Mouse (Mus musculus) left cerebral cortex, postnatal 25 days (tissue): Measurements from ENCODE around the gene Gm49425. TPM values are rescaled to one million over a fixed set of nuclear protein-coding genes. Genes with fewer than 3 reads are reported as not detected.
A peak's percentile ranks its signal among the peaks of the same experiment; 100 is the strongest.

Experiments used
- DNase-seq, 2 experiments: peaks; one replicate each; pipeline ENCODE4 v3.0.0; 2022; ENCODE audit warnings: low spot score in 2 of 2, mixed read lengths in 1 of 2
- intact Hi-C: fragments of 180-260 bp; cut with DNase I; formaldehyde crosslinking; loops from one replicate; pipeline ENCODE4 v1.15.1; 2025
- microRNA-seq, 2 experiments: library from miRNA; unstranded; fragments of <30 nt; microRNA quantifications; one replicate each; pipeline ENCODE4 v1.2.0; 2022
- total RNA-seq, 2 experiments: library from RNA; stranded (reverse); gene quantifications; 2 replicates each; pipeline ENCODE4 v1.2.3; 2021

The Gm49425 gene
- total RNA-seq, 2 experiments from 2014 or later = not detected

- intact Hi-C loops = no loop called here
- no peak for DNase-seq
Observed at GRCm38 (mm10) chr15:101494203-101494602, 22.9 kb downstream of the Gm49425 start.

GRCm38 (mm10) chr15:101493713-101494112 lies 23.3 kb downstream of the Gm49425 start:
- intact Hi-C loops = no loop called here
- no peak for DNase-seq

GRCm38 (mm10) chr15:101492718-101493117 lies 24.3 kb downstream of the Gm49425 start:
- intact Hi-C loops = no loop called here
- DNase-seq = no peak

GRCm38 (mm10) chr15:101491431-101491830 lies 25.6 kb downstream of the Gm49425 start, which contains the start of gene Krt83:
Gene Krt83, minus strand, starts transcription at chr15:101491512.
- intact Hi-C loops = no loop called here
- no peak for DNase-seq

- peak; percentile 31 to 83 for DNase-seq
- intact Hi-C loops = no loop called here
Observed at GRCm38 (mm10) chr15:101485911-101486635, 31.0 kb downstream of the Gm49425 start.

GRCm38 (mm10) chr15:101484939-101485338 lies 32.1 kb downstream of the Gm49425 start:
- no peak for DNase-seq
- intact Hi-C loops = no loop called here

DNA sequence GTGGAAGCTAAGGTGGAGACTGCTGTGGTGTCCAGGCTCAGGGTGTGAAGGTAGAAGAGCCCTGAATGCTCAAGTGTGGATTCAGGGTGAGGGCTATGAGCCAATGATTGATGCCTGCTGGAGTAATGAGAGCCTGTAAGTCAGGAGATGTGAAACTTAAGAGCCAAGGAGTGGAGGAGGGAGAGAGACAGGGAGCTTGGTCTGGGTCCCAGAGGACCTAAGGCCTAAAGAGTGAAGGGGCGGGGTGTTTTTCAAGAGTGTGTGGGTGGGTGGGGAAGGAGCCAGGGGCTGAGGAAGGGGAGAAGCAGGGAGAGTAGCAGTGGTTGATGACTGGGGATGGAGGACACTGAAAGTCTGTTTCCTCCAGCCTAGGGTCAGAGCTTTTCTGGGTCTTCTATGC lies 33.4 kb downstream of the Gm49425 start:
- intact Hi-C loops = no loop called here
- no peak for DNase-seq

DNA sequence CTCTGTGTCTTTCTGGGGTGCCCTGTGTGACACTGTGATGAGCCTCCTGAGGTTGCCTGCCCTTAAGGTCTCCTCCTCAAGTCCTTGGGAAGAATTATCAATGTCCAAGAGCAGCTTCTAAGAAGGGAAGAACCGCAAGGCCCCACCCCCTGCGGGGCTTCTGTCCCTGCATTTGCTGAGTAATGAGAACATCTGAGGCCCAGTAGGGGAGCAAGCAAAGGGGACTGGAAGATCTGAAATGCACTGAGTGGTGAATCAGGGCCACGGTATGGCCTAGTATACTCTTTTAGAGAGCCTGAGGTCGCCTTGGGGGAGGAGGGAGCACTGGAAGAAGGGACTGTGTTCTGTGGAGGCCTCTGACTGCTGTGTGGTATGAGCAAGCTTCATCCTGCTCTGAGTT lies 35.0 kb downstream of the Gm49425 start:
- DNase-seq = no peak
- intact Hi-C loops = no loop called here

- no peak for DNase-seq
- intact Hi-C loops = no loop called here
Observed at GRCm38 (mm10) chr15:101479666-101480060, 37.4 kb downstream of the Gm49425 start.

DNA sequence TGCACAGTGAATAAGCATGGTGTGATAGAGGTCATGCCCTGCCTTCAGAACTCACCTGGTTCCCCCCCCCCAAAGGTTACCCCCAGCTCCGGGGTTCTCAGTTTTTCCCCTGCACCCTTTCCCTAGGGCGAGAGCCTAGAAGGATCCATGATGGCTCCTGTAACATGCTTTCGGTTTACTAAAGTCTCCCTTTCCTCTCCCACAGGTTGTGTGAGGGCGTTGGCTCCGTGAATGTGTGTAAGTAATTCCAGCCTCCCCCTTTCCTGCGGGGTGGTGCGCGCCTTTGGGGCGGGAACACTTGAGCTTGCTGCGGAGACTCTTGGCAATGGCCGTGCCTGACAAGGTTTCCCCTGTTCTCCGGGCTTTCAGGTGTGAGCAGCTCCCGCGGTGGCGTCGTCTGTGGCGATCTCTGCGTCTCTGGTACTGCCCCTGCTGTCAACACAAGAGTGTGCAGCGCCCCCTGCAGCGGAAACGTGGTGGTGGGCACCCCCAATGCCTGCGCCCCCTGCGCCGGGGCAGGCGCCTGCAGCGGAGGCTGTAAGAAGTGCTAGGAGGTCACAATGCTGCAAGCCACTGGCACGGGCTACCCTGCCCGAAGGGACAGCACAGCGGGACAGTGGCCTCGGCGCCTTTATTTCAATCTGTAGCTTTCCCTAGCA lies 37.9 kb downstream of the Gm49425 start:
- intact Hi-C loops = no loop called here
- DNase-seq = peak; percentile 31 to 57

DNA sequence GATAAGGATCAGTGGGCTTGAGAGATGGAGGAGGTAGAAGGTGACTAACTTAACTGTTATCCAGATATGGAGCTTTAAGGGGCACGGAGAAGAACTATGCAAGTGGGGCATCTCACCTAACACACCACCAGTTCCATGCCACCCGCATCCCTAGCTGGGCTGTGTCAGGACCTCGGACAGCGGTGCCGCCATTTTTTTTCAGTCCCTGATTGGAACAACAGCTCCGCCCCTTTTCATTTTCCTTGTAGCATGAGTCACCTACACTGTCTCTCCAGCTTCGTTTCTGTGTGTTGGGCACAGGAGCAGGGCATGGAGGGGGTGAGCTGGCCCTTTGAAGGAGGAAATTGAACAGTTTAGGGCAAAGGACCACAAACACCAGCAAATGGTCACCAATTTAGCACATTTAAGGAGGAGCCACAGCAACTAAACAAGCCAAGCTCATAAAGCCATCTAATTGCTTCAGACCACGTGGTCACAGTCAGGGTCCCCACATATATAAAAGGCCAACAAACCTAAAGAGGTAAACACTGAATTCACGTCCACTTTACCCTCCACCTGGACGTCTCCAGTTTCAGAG lies 44.0 kb downstream of the Gm49425 start, which contains the start of gene Krt86:
TSS of gene Krt86 (plus strand) at position 527 of the 577 bp plus-strand sequence.
- intact Hi-C loops = no loop called here
- no peak for DNase-seq

- intact Hi-C loops = no loop called here
- DNase-seq = no peak
Observed at GRCm38 (mm10) chr15:101469093-101469492, 48.0 kb downstream of the Gm49425 start.

Small RNA genes within 50 kb of the gene (microRNA-seq; reads per million reads assigned to microRNA genes)
- 0 reads per million in 2 experiments for gene Gm44393

Other genes with a start within 250 kb of the Gm49425 start
- gene Atg101, start 233.0 kb downstream of the Gm49425 start, total RNA-seq = 10 to 100 TPM; 40.3 to 43.6 TPM
- gene 6030408B16Rik, start 224.0 kb downstream of the Gm49425 start, total RNA-seq = not detected
- 1 to 10 TPM; 2.2 to 2.4 TPM for gene Krt80, start 147.1 kb downstream of the Gm49425 start, total RNA-seq
- under 1 TPM; 0.09 to 0.21 TPM for gene Krt7, start 106.2 kb downstream of the Gm49425 start, total RNA-seq
- gene Krt87, start 78.5 kb downstream of the Gm49425 start, total RNA-seq = not detected
- gene Krt88, start 69.5 kb downstream of the Gm49425 start, total RNA-seq = not detected
- not detected for gene Krt81, start 53.5 kb downstream of the Gm49425 start, total RNA-seq
- not detected for gene Krt86, start 43.8 kb downstream of the Gm49425 start, total RNA-seq
- gene Krt83, start 25.7 kb downstream of the Gm49425 start, total RNA-seq = not detected
- gene Krt84, start 15.6 kb upstream of the Gm49425 start, total RNA-seq = not detected
- gene Krt82, start 33.4 kb upstream of the Gm49425 start, total RNA-seq = not detected
- gene Krt90, start 45.7 kb upstream of the Gm49425 start, total RNA-seq = not detected
- not detected for gene Krt75, start 56.6 kb upstream of the Gm49425 start, total RNA-seq
- not detected for gene Gm5414, start 110.9 kb upstream of the Gm49425 start, total RNA-seq
- gene Gm5478, start 130.1 kb upstream of the Gm49425 start, total RNA-seq = not detected
- gene Krt6b, start 163.0 kb upstream of the Gm49425 start, total RNA-seq = not detected
- gene Krt6a, start 177.0 kb upstream of the Gm49425 start, total RNA-seq = not detected
- gene Krt5, start 195.6 kb upstream of the Gm49425 start, total RNA-seq = not detected
- gene Krt71, start 225.8 kb upstream of the Gm49425 start, total RNA-seq = not detected